Mouse (Mus musculus): ENCODE results near the gene Dusp10. TPM values are rescaled to one million over a fixed set of nuclear protein-coding genes. Genes with fewer than 3 reads are reported as not detected.

Dusp10 gene
- polyA plus RNA-seq (2015; fragmentation: Nextera tagmentation; extraction: Ambion mirVana) = 5.1 and 6.3 TPM in 2 replicates

- WGBS = 82% methylated on average over 4 of the region's 4 CpGs
- no peak within 1 kb of the TSS for H3K9ac ChIP-seq (replicated peaks)
- no peaks in the 10 kb centered on the region for H3K36me3 ChIP-seq
- H3K4me3 ChIP-seq = no peak within 1 kb of the TSS
- no peaks in the 10 kb centered on the region for H3K4me1 ChIP-seq
- no peaks in the 10 kb centered on the region for H3K27me3 ChIP-seq
- H3K4me2 ChIP-seq (replicated peaks) = no peak within 1 kb of the TSS
- no peaks in the 10 kb centered on the region; the same call in 1 of the 2 replicates for H3K9me3 ChIP-seq
- H3K27ac ChIP-seq (replicated peaks) = no peak within 1 kb of the TSS
- ATAC-seq (replicated peaks) = no peak
These were observed at the start of gene Dusp10 for GRCm38 (mm10) chr1:184013106-184013505. Dusp10 (plus strand) TSS chr1:184013302.

GRCm38 (mm10) chr1:183965341-183965740, 47.8 kb upstream of the Dusp10 start:
- no peak overlapping the region for H3K27ac ChIP-seq (replicated peaks)
- H3K36me3 ChIP-seq = no peaks in the 10 kb centered on the region
- H3K27me3 ChIP-seq = no peaks in the 10 kb centered on the region
- 77% methylated on average over 4 of the region's 4 CpGs for WGBS
- H3K9ac ChIP-seq (replicated peaks) = no peak overlapping the region
- no peaks in the 10 kb centered on the region for H3K9me3 ChIP-seq
- no peak overlapping the region for H3K4me3 ChIP-seq
- no peak overlapping the region for H3K4me2 ChIP-seq (replicated peaks)
- ATAC-seq (replicated peaks) = no peak
- H3K4me1 ChIP-seq = no peaks in the 10 kb centered on the region

- Histone ChIP-seq H3K4me2 (replicated peaks) (no peak overlapping the region), H3K4me1 (no peaks in the 10 kb centered on the region), H3K36me3 (no peaks in the 10 kb centered on the region), H3K9me3 (no peaks in the 10 kb centered on the region), H3K4me3 (no peak overlapping the region), H3K9ac (replicated peaks) (no peak overlapping the region), H3K27me3 (no peaks in the 10 kb centered on the region), H3K27ac (replicated peaks) (no peak overlapping the region)
- ATAC-seq (replicated peaks) = no peak
- WGBS = 88% methylated on average over 1 of the region's 1 CpGs
These were observed 43.8 kb upstream of the Dusp10 start for GRCm38 (mm10) chr1:183969265-183969664.

GRCm38 (mm10) chr1:183979814-183980243, 33.3 kb upstream of the Dusp10 start:
- 93% methylated on average over 9 of the region's 9 CpGs for WGBS
- peaks cover 5% of the 10 kb centered on the region; the same call in 1 of the 2 replicates for H3K4me1 ChIP-seq

GRCm38 (mm10) chr1:183982108-183982507, 31.0 kb upstream of the Dusp10 start:
- ATAC-seq (replicated peaks) = peak; percentile 74

More at GRCm38 (mm10) chr1:183979814-183980243, 33.3 kb upstream of the Dusp10 start:
- Histone ChIP-seq H3K4me2 (replicated peaks) (no peak overlapping the region), H3K27me3 (no peaks in the 10 kb centered on the region), H3K9ac (replicated peaks) (no peak overlapping the region), H3K9me3 (no peaks in the 10 kb centered on the region), H3K36me3 (no peaks in the 10 kb centered on the region), H3K4me3 (no peak overlapping the region), H3K27ac (replicated peaks) (no peak overlapping the region)
- no peak for ATAC-seq (replicated peaks)

GRCm38 (mm10) chr1:183987711-183988245, 25.3 kb upstream of the Dusp10 start:
- 95% methylated on average over 7 of the region's 7 CpGs for WGBS
- no peaks in the 10 kb centered on the region for H3K27me3 ChIP-seq
- no peak for ATAC-seq (replicated peaks)

More at GRCm38 (mm10) chr1:183982108-183982507, 31.0 kb upstream of the Dusp10 start:
- H3K9ac ChIP-seq (replicated peaks) = no peak overlapping the region
- peaks cover 5% of the 10 kb centered on the region; the same call in 1 of the 2 replicates for H3K4me1 ChIP-seq
- H3K27me3 ChIP-seq = no peaks in the 10 kb centered on the region
- H3K9me3 ChIP-seq = no peaks in the 10 kb centered on the region
- no peak overlapping the region for H3K4me3 ChIP-seq
- H3K4me2 ChIP-seq (replicated peaks) = no peak overlapping the region
- H3K27ac ChIP-seq (replicated peaks) = no peak overlapping the region
- no peaks in the 10 kb centered on the region for H3K36me3 ChIP-seq
- 55% methylated on average over 13 of the region's 13 CpGs for WGBS

GRCm38 (mm10) chr1:183991921-183992320, 21.2 kb upstream of the Dusp10 start:
- no peak overlapping the region for H3K27ac ChIP-seq (replicated peaks)
- ATAC-seq (replicated peaks) = no peak
- H3K27me3 ChIP-seq = no peaks in the 10 kb centered on the region
- no peaks in the 10 kb centered on the region for H3K4me1 ChIP-seq
- no peak overlapping the region for H3K4me3 ChIP-seq
- 92% methylated on average over 2 of the region's 2 CpGs for WGBS
- H3K4me2 ChIP-seq (replicated peaks) = no peak overlapping the region
- H3K9ac ChIP-seq (replicated peaks) = no peak overlapping the region
- no peaks in the 10 kb centered on the region for H3K36me3 ChIP-seq
- no peaks in the 10 kb centered on the region for H3K9me3 ChIP-seq

More at GRCm38 (mm10) chr1:183987711-183988245, 25.3 kb upstream of the Dusp10 start:
- Histone ChIP-seq H3K4me3 (no peak overlapping the region), H3K4me1 (no peaks in the 10 kb centered on the region), H3K9ac (replicated peaks) (no peak overlapping the region), H3K9me3 (no peaks in the 10 kb centered on the region), H3K27ac (replicated peaks) (no peak overlapping the region), H3K4me2 (replicated peaks) (no peak overlapping the region), H3K36me3 (no peaks in the 10 kb centered on the region)

GRCm38 (mm10) chr1:183997207-183997606, 15.9 kb upstream of the Dusp10 start:
- 0 out of 2 replicates have a peak, but pooled peaks cover 1% of the 10 kb centered on the region for H3K4me1 ChIP-seq
- H3K9ac ChIP-seq (replicated peaks) = no peak overlapping the region
- H3K27ac ChIP-seq (replicated peaks) = no peak overlapping the region
- no peaks in the 10 kb centered on the region for H3K36me3 ChIP-seq
- no peaks in the 10 kb centered on the region for H3K27me3 ChIP-seq
- ATAC-seq (replicated peaks) = no peak
- H3K4me3 ChIP-seq = no peak overlapping the region
- 84% methylated on average over 2 of the region's 2 CpGs for WGBS
- no peak overlapping the region for H3K4me2 ChIP-seq (replicated peaks)
- no peaks in the 10 kb centered on the region for H3K9me3 ChIP-seq

GRCm38 (mm10) chr1:184002470-184002869, 10.6 kb upstream of the Dusp10 start:
- Histone ChIP-seq H3K36me3 (no peaks in the 10 kb centered on the region), H3K4me1 (0 out of 2 replicates have a peak, but pooled peaks cover 2% of the 10 kb centered on the region), H3K27me3 (no peaks in the 10 kb centered on the region), H3K27ac (replicated peaks) (no peak overlapping the region), H3K4me3 (no peak overlapping the region), H3K9me3 (no peaks in the 10 kb centered on the region), H3K9ac (replicated peaks) (no peak overlapping the region), H3K4me2 (replicated peaks) (no peak overlapping the region)
- WGBS = 38% methylated on average over 2 of the region's 2 CpGs
- peak; percentile 35; the same call in 1 of the 2 replicates for ATAC-seq (replicated peaks)

- Histone ChIP-seq H3K4me3 (no peak overlapping the region), H3K9me3 (no peaks in the 10 kb centered on the region), H3K36me3 (no peaks in the 10 kb centered on the region), H3K4me2 (replicated peaks) (no peak overlapping the region), H3K4me1 (0 out of 2 replicates have a peak, but pooled peaks cover 2% of the 10 kb centered on the region), H3K27me3 (no peaks in the 10 kb centered on the region), H3K27ac (replicated peaks) (no peak overlapping the region), H3K9ac (replicated peaks) (no peak overlapping the region)
- no peak for ATAC-seq (replicated peaks)
- 64% methylated on average over 2 of the region's 2 CpGs for WGBS
These were observed 8.8 kb upstream of the Dusp10 start for GRCm38 (mm10) chr1:184004311-184004710.

- no peaks in the 10 kb centered on the region for H3K27me3 ChIP-seq
- H3K4me2 ChIP-seq (replicated peaks) = no peak overlapping the region
- no peak for ATAC-seq (replicated peaks)
- no peaks in the 10 kb centered on the region for H3K36me3 ChIP-seq
- no peak overlapping the region for H3K27ac ChIP-seq (replicated peaks)
- no peak overlapping the region for H3K9ac ChIP-seq (replicated peaks)
- H3K9me3 ChIP-seq = no peaks in the 10 kb centered on the region
- H3K4me3 ChIP-seq = no peak overlapping the region
- 84% methylated on average over 6 of the region's 6 CpGs for WGBS
- 0 out of 2 replicates have a peak, but pooled peaks cover 2% of the 10 kb centered on the region for H3K4me1 ChIP-seq
These were observed 7.6 kb upstream of the Dusp10 start for GRCm38 (mm10) chr1:184005315-184006058.

- Histone ChIP-seq H3K4me1 (0 out of 2 replicates have a peak, but pooled peaks cover 2% of the 10 kb centered on the region), H3K36me3 (no peaks in the 10 kb centered on the region), H3K9me3 (no peaks in the 10 kb centered on the region), H3K27me3 (no peaks in the 10 kb centered on the region), H3K27ac (replicated peaks) (no peak overlapping the region), H3K4me2 (replicated peaks) (no peak overlapping the region), H3K4me3 (no peak overlapping the region), H3K9ac (replicated peaks) (no peak overlapping the region)
- no peak for ATAC-seq (replicated peaks)
These were observed 7.0 kb upstream of the Dusp10 start for GRCm38 (mm10) chr1:184006086-184006485.

Data from forebrain, embryonic 15.5 days (tissue).